19 mouse cellular contexts compared by ENCODE assay signal in the genomic region with DNA sequence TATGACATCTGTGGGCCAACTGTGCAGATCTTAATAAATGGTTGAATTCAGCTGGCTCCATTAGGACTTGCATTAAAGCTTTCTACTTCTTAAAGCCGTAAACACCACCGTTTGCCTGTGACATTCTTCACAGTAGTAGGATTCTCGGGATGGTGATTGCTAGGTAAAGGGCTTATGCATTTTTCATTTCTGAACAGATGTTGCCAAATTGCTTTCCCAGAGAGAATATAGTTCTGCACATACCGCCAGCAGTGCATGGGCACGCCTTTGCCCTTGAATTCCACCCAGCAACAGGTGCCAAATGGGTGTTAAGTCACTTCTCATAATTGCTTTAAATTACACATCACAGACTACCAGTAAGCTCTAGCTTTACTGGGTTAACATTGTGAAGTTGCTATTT.
"Had no signal": no experiment of that assay in that cellular context is flagged by ENCODE, and none has a peak within 500 bp of the region (broad histone marks: within the 10 kb centered on the region; RNA-seq: fewer than 3 reads in every experiment).

No protein-coding gene starts in this region.

- H3K36me3 ChIP-seq: kidney, embryonic 15.5 days; liver, embryonic 12.5 days; liver, embryonic 15.5 days; midbrain, embryonic 12.5 days; neural tube, embryonic 13.5 days; stomach, embryonic 15.5 days had no signal

- H3K4me1 ChIP-seq: kidney, embryonic 15.5 days; liver, embryonic 12.5 days; liver, embryonic 15.5 days; midbrain, embryonic 12.5 days; neural tube, embryonic 13.5 days; stomach, embryonic 15.5 days had no signal

- H3K9ac ChIP-seq: kidney, embryonic 15.5 days; liver, embryonic 12.5 days; liver, embryonic 15.5 days; midbrain, embryonic 12.5 days; neural tube, embryonic 13.5 days; stomach, embryonic 15.5 days had no signal

- H3K27ac ChIP-seq: kidney, embryonic 15.5 days; liver, embryonic 12.5 days; liver, embryonic 15.5 days; macrophage; midbrain, embryonic 12.5 days; neural tube, embryonic 13.5 days; stomach, embryonic 15.5 days had no signal

- H3K27me3 ChIP-seq: kidney, embryonic 15.5 days; liver, embryonic 12.5 days; liver, embryonic 15.5 days; midbrain, embryonic 12.5 days; neural tube, embryonic 13.5 days; stomach, embryonic 15.5 days had no signal

- H3K4me3 ChIP-seq: kidney, embryonic 15.5 days; liver, embryonic 12.5 days; liver, embryonic 15.5 days; midbrain, embryonic 12.5 days; myocyte; neural tube, embryonic 13.5 days; stomach, embryonic 15.5 days had no signal

- ATAC-seq: intestine, postnatal 0 days; liver, embryonic 12.5 days had no signal

- DNase-seq: kidney, adult 2 months; kidney, postnatal 10 days; kidney, postnatal 36 days; left cerebral cortex, postnatal 4 days; liver; lung, adult 2 months; retina, postnatal 1 day; right cerebral cortex, postnatal 25 days; spleen, adult 18-20 months; thymus, postnatal 36 days had no signal

- H3K9me3 ChIP-seq: kidney, embryonic 15.5 days; liver, embryonic 12.5 days; liver, embryonic 15.5 days; midbrain, embryonic 12.5 days; neural tube, embryonic 13.5 days; stomach, embryonic 15.5 days had no signal

- H3K4me2 ChIP-seq: kidney, embryonic 15.5 days; liver, embryonic 12.5 days; liver, embryonic 15.5 days; midbrain, embryonic 12.5 days; neural tube, embryonic 13.5 days; stomach, embryonic 15.5 days had no signal
